21 mouse cellular contexts compared by ENCODE assay signal in the genomic region with DNA sequence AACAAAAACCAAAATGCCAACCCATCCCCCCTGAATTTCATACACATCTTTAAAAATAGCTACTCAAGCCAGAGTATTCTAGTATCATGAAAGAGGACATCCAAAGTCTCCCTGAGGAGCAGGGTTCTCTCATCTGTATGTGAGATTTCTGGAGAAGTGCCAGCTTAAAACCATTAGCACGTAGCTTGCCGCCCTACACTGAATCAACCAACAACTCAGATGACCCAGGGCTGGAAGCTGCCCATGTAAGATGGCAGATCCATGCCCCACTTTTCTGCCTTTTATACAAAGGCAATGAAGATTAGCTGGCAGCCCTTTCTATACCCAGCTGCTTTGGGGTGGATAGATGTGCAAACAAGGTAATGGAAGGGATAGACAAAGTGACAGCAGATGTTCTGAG.
"Had no signal": no experiment of that assay in that cellular context is flagged by ENCODE, and none has a peak within 500 bp of the region (broad histone marks: within the 10 kb centered on the region; RNA-seq: fewer than 3 reads in every experiment).

No protein-coding gene starts in this region.

- H3K36me3 ChIP-seq: kidney, embryonic 15.5 days; liver, embryonic 13.5 days; midbrain, embryonic 10.5 days; midbrain, embryonic 15.5 days; neural tube, embryonic 12.5 days; neural tube, embryonic 15.5 days had no signal

- DNase-seq: kidney, postnatal 10 days; kidney, postnatal 36 days; layer of hippocampus, postnatal 36 days; liver, embryonic 13.5 days; lung, adult 2 months; lung, postnatal 36 days; right cerebral cortex, adult 18-20 months; right cerebral cortex, postnatal 14 days; right cerebral cortex, postnatal 4 days; thymus, adult 2 months; thymus, postnatal 14 days; thymus, postnatal 4 days had no signal

- H3K4me2 ChIP-seq: kidney, embryonic 15.5 days; liver, embryonic 13.5 days; midbrain, embryonic 15.5 days; neural tube, embryonic 12.5 days; neural tube, embryonic 15.5 days had no signal

- H3K27ac ChIP-seq: kidney, embryonic 15.5 days; left cerebral cortex, adult 2 months; liver, embryonic 13.5 days; midbrain, embryonic 10.5 days; midbrain, embryonic 15.5 days; neural tube, embryonic 12.5 days; neural tube, embryonic 15.5 days; stomach, postnatal 0 days had no signal

- H3K4me1 ChIP-seq: kidney, embryonic 15.5 days; liver, embryonic 13.5 days; megakaryocyte, embryonic 14.5 days had no signal

- H3K4me3 ChIP-seq: kidney, embryonic 15.5 days; left cerebral cortex, adult 2 months; liver, embryonic 13.5 days; megakaryocyte, embryonic 14.5 days; midbrain, embryonic 10.5 days; midbrain, embryonic 15.5 days; neural tube, embryonic 12.5 days; neural tube, embryonic 15.5 days had no signal

- ATAC-seq: lung, postnatal 0 days; midbrain, embryonic 15.5 days had no signal

- H3K9ac ChIP-seq: kidney, embryonic 15.5 days; liver, embryonic 13.5 days; midbrain, embryonic 15.5 days; neural tube, embryonic 12.5 days; neural tube, embryonic 15.5 days had no signal

- H3K27me3 ChIP-seq: kidney, embryonic 15.5 days; liver, embryonic 13.5 days; megakaryocyte, embryonic 14.5 days; midbrain, embryonic 15.5 days; neural tube, embryonic 12.5 days; neural tube, embryonic 15.5 days had no signal

- H3K9me3 ChIP-seq: kidney, embryonic 15.5 days; liver, embryonic 13.5 days; midbrain, embryonic 10.5 days; midbrain, embryonic 15.5 days; neural tube, embryonic 12.5 days; neural tube, embryonic 15.5 days had no signal
